Mouse (Mus musculus): ENCODE data around the gene Topbp1.

The Topbp1 gene

DNA sequence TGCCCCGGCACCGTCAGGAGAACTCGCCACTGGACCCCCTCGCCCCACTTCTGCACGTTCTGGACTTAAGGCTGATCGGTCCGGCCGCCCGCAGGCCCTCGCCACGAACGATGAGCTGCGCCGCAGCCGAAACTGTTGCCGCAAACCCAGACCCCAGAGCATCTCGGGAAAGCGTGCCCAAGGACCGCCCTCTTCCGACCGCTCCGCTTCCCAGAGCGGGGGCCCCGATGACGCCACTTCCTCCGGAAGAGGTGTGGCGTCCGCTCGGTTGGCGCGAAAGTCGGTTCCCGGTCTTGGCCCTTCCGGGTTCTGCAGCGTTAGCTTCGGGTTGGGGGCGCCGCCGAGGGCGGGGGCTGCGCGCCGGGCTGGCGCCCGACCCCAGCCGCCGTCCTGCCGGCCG, at the start of gene Topbp1, which contains the start of gene 1300017J02Rik:
Topbp1 (plus strand) TSS at position 289 of the 400 bp plus-strand sequence.
1300017J02Rik (minus strand) TSS at position 156 of the 400 bp plus-strand sequence.
- CTCF ChIA-PET, result interaction anchor here (0.7 to 1.5 kb wide), 5 partner anchors 79 to 97 kb away, joined by 3 to 6 read pairs (median 4); no protein-coding TSS in a partner anchor
- POLR2A ChIA-PET, result interaction anchor here (0.6 to 7.7 kb wide), 59 partner anchors 10 to 679 kb away, joined by 3 to 138 read pairs (median 5); partner anchors contain the start of genes Cdv3 (in 3 of the 4), Gm20425 (in 3 of the 4), Trf (in 3 of the 4) and Anapc13 (in 1 of the 4)

DNA sequence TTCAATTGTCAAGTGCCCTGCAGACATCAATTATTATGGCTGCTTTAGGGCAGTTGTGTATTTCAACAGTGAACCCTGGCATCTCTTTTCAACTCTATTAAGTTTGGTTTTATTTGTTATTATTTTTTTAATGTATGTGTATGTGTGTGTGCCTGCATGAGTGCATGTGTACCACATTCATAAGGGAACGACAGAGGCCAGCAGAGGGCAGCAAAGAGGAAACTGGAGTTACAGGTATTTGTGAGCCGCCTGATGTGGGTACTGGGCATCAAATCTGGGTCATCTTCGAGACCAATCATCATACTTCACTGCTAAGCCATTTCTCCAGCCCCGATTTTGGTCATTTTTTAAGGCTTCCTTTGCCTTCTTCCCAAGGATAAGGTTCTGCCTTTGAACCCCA, 39.2 kb upstream of the Topbp1 start:
- CTCF ChIA-PET, result interaction anchor here in 1 of 4 experiments (1.0 kb wide), 1 partner anchor 13 kb away, joined by 3 read pairs; no protein-coding TSS in a partner anchor

DNA sequence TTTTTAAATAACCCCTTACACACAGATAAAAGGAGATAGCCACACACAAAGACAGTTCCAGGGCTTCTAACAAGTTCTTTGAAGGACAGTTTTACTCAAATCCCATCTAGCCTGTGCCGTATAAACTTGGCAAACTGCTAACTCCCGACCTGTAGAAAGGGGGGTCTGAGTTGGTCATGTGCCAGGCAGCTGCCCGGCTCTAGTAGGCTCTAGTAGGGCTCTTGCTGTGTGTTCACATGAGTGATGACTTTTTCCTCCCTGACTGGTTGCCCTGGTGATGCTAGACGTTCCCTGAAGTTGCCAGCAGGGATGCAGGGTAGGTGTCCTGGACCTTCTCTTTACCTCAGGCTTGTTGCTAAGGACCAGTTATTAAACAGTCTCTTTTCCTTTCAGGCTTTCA, 33.9 kb upstream of the Topbp1 start:
- POLR2A ChIA-PET, result no interaction called here
- CTCF ChIA-PET, result no interaction called here

More for the DNA sequence above, 39.2 kb upstream of the Topbp1 start:
- POLR2A ChIA-PET, result no interaction called here

DNA sequence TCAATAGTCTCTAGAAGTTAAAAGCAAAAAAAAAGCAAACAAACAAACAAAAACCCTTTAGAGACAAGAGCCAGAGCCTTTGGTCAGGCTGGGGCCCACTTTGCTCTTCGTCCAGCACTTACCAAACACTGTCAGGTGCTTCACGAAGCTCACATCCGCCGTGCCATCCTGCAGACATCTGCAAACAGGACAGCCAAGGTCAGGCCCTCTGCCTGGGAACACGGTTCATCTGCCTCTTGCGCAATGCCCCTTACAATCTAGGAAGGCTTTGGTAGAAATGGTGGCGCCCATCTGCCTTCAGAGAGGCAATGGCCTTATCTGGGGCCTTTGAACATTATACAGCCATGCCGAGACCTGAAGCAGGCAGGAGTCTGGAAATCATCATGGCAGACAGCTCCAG, 30.2 kb upstream of the Topbp1 start:
- ChIA-PET POLR2A (no interaction called here), CTCF (no interaction called here)

DNA sequence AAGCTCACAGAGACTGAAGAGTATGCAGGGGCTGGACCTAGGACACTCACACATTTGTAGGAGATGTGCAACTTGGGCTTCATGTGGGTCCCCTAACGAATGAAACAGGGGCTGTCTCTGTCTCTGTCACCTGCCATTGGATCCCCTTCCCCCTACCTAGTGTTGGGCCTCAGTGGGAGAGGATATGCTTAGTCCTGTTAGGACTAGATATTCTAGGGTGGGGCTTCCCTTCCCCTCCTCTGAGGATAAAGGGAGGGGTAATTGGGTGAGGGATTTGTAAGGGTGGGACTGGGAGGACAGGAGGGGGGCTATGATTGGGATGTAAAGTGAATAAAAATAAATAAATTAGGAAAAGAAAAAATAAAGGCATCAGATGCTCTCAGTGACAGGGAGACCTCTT, 29.3 kb upstream of the Topbp1 start:
- ChIA-PET POLR2A (interaction anchor here in 1 of 4 experiments (1.2 kb wide), 1 partner anchor 23 kb away, joined by 3 read pairs; no protein-coding TSS in a partner anchor), CTCF (no interaction called here)

DNA sequence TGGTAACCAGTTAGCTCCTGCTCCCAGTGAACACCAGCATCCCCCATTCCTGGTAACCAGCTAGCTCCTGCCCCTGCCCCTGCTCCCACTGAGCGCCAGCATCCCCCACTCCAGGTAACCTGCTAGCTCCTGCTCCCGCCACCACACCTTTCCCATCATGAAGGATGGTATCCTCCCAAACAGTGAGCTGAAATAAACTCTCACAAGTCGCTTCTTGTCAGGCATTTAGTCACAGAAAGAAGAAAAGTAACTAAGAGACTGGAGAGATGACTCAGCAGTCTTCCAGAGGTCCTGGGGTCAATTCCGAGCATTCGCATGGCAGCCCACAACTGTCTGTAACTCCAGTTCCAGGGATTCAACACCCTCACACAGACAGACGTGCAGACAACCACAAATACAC, 28.1 kb upstream of the Topbp1 start:
- POLR2A ChIA-PET, result interaction anchor here in 3 of 4 experiments (0.5 to 1.1 kb wide), 4 partner anchors 26 to 1029 kb away, joined by 3 to 8 read pairs (median 4); no protein-coding TSS in a partner anchor
- CTCF ChIA-PET, result interaction anchor here in 2 of 4 experiments (0.6 to 0.8 kb wide), 3 partner anchors 17 to 185 kb away, joined by 3 to 5 read pairs (median 3); no protein-coding TSS in a partner anchor

DNA sequence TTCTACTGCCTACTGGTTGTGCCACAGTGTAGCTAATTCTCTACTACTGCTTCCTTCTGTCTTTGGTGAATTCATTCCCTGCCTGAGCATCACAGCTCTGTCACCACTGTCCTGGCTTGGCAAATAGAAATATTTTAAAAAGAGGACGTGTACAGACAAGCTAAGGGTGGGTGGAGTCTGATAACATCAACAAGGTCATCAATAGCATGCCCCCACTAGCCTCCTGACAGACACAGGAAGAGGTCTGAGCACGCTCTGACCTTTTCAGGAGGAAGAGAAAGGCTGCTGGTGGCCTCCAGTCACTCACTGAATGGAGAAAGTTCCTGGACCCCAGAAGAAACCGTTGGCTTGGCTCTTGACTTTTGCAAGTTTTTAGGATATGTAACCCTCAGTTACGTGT, 18.6 kb upstream of the Topbp1 start:
- CTCF ChIA-PET, result interaction anchor here in 1 of 4 experiments (1.5 kb wide), 1 partner anchor 61 kb away, joined by 3 read pairs; no protein-coding TSS in a partner anchor

DNA sequence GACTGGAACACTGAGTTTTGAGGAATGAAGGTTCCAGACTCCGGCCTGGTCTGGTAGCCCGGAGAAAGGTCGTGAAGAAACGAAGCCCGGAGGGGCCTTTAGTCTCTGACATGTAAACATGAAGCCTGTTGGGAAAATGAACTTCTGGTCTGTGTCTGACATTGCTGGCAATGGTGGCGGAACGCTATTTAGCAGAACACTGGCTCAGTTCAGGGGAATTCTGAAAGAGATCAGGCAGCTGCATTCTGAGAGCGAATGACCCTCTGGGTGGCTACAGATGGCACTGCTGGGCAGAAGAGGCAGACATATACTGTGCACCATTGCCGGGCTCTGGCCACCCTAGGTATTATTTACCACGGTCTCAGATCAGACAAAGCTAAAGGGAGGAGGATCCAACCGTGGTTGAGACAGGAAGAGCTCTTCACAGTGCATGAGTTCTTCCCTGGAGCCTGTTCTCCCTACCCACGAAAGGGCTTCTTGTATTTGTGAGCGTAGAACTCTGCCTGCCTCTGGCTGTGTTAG, 18.1 kb upstream of the Topbp1 start:
- ChIA-PET CTCF (interaction anchor here in 1 of 4 experiments (1.0 to 1.5 kb wide), 2 partner anchors 61 to 420 kb away, joined by 3 read pairs; no protein-coding TSS in a partner anchor), POLR2A (interaction anchor here (0.5 to 2.4 kb wide), 14 partner anchors 8 to 296 kb away, joined by 3 to 13 read pairs (median 4); partner anchors contain the start of genes 1300017J02Rik (in 2 of the 4) and Topbp1 (in 2 of the 4))

More for the DNA sequence above, 18.6 kb upstream of the Topbp1 start:
- POLR2A ChIA-PET, result interaction anchor here (0.5 to 2.4 kb wide), 6 partner anchors 8 to 167 kb away, joined by 3 to 13 read pairs (median 6); partner anchors contain the start of genes 1300017J02Rik (in 2 of the 4) and Topbp1 (in 2 of the 4)

DNA sequence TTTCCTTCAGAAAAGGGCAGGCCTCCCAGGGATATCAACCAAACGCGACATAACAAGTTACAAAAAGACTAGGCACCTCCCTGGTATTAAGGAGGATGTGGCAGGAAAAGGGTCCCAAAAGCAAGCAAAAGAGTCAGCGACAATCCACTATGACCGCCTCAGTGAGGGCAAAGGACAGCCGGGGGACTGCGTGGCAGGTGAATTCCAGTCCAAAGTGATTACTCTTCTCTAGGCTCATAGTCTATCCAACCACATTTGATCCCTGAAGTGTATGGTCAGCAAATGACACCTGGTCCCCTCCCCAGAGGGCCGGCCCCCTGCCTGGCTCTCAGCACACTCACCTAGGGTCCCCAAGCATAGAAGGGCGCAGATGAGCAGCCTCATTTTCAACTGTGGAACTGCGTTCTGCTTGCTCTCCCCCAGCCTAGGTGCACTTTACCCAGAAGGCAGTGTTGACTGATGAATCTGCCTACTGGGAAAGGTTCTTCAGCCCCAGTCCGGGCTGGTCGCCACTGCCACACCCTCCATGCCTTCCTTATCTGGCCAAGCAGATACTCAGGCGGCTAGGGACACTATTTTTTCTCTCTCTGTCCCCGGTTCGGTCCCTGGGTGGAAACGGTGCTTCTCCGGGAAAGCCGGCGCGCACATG, 17.1 kb upstream of the Topbp1 start:
- POLR2A ChIA-PET, result interaction anchor here in 3 of 4 experiments (0.7 to 1.5 kb wide), 7 partner anchors 14 to 167 kb away, joined by 3 to 8 read pairs (median 3); partner anchors contain the start of genes 1300017J02Rik (in 2 of the 3) and Topbp1 (in 2 of the 3)
- CTCF ChIA-PET, result interaction anchor here in 1 of 4 experiments (1.2 to 1.3 kb wide), 2 partner anchors 15 to 80 kb away, joined by 4 to 5 read pairs; no protein-coding TSS in a partner anchor

DNA sequence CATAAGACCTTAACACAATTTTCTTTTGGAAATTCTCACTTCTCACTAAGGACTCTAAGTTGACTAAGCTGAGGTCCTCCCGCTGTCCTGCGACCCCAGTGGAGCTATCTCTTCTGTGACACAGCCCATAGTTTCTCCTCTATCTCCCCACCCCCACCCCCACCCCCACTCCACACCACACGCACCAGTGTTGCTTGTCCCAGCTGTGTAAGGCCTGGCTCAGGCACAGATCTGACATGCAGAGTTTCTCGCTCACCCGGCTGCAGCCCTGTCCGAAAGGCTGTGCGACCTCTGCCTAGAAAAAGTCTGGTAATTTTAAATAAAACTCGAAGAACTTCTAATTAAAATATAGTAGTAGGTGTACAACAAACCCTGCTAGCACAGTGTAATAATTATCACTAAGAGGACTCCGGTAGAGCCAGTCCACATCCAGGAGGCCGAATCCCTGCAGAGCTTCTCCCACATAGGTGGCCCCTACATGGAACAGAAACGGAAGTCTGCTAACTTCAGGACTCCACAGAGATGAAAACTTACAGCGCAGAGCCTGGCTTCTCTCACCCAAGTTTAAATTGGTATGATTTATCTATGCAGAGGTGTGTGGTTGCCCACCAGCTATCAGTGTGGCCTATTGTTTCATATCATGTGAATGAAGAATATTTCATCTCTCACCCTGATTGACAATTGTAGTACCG, 16.4 kb upstream of the Topbp1 start:
- CTCF ChIA-PET, result interaction anchor here in 2 of 4 experiments (0.6 to 1.3 kb wide), 3 partner anchors 14 to 81 kb away, joined by 4 to 7 read pairs (median 5); no protein-coding TSS in a partner anchor
- POLR2A ChIA-PET, result interaction anchor here in 3 of 4 experiments (0.5 to 1.5 kb wide), 8 partner anchors 14 to 168 kb away, joined by 3 to 8 read pairs (median 4); partner anchors contain the start of genes 1300017J02Rik (in 2 of the 3) and Topbp1 (in 2 of the 3)

DNA sequence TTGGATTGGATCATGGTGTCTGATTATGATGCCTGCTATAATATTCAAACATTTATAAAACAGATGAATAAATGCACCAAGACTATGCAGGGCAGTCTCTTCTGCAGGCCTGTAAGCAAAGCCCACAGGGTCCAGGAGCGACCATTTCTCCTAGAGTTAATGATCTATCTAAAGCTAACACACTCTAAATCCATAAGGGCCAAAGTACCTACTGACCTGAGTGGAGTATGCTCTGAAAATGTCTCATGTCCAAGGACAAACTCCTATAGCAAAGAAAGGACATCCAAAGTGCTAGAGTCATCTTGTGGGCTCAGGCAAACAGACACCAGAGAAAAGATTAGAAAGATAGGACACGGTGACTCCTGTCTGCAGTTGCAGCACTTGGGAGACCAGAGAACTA, 10.5 kb upstream of the Topbp1 start:
- ChIA-PET POLR2A (interaction anchor here in 2 of 4 experiments (0.6 to 0.7 kb wide), 2 partner anchors 69 to 693 kb away, joined by 3 to 4 read pairs; no protein-coding TSS in a partner anchor), CTCF (no interaction called here)

DNA sequence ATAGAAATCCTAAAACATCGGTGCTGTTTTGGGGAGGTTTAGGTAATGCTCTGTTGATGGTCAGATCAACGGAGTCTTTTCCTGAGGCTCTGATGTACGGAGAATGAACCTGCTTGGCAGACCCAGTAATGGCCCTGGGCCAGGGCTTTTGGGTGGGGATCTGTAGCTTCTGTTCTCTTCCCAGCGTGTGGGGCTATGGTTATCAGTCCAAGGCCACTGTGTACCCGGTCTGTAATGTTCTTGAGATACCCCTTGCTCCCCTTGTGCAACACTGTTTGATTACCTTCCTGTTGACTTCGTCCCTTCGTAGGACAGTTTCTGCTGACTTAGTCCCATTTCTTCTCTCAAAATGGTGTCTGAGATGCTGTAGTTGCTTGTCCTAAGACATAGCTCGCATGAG, 3.9 kb upstream of the Topbp1 start:
- CTCF ChIA-PET, result interaction anchor here in 2 of 4 experiments (0.6 to 3.0 kb wide), 2 partner anchors 93 to 259 kb away, joined by 3 to 20 read pairs; no protein-coding TSS in a partner anchor
- POLR2A ChIA-PET, result no interaction called here

DNA sequence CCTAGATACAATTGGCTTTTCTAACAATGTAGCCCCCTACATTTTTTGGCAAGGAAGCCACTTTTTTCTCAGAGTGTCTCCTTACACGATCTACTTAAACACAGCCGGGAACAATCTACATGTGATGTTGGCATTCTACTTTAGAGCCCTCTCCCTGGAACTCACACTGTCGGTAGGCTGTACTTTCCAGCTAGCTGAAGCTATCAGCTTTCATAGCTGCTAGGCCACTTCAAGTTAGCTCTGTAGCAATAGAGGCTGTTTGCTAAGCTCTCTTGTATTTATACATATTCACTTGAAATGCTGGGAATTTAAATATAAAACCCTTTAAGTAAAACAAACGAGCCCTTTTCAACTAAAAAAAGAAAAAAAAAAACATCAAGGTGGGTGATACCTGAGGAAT, 2.8 kb upstream of the Topbp1 start:
- CTCF ChIA-PET, result interaction anchor here (0.5 to 3.0 kb wide), 35 partner anchors 9 to 665 kb away, joined by 3 to 23 read pairs (median 5); partner anchors contain the start of genes Gm20425 (in 2 of the 4) and Trf (in 2 of the 4)

DNA sequence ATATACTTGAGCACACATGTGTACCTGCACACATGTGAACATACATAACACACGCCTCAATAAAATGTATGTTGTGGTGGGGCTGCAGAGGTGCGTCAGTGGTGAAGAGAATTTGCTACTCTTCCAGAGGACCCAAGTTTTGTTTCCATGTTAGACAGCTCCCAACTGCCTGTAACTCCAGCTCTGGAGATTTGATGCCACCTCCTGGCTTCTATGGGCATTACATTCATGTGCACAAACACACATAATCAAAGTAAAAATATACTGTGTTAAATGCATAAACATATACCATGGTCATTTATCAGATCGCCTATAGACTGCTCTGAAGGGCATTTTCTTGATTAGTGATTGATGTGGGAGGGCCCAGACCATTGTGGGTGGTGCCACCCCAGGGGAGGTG, 2.3 kb upstream of the Topbp1 start:
- ChIA-PET POLR2A (interaction anchor here in 3 of 4 experiments (0.5 to 2.2 kb wide), 20 partner anchors 9 to 699 kb away, joined by 3 to 7 read pairs (median 3); partner anchors contain the start of genes Gm20425 (in 1 of the 3), Nphp3 (in 1 of the 3) and Trf (in 1 of the 3)), CTCF (interaction anchor here (0.5 to 3.0 kb wide), 34 partner anchors 9 to 666 kb away, joined by 3 to 23 read pairs (median 4); partner anchors contain the start of genes Gm20425 (in 2 of the 4) and Trf (in 2 of the 4))

More for the DNA sequence above, 2.8 kb upstream of the Topbp1 start:
- POLR2A ChIA-PET, result interaction anchor here in 3 of 4 experiments (0.5 to 2.2 kb wide), 17 partner anchors 9 to 700 kb away, joined by 3 to 7 read pairs (median 3); partner anchors contain the start of genes Gm20425 (in 1 of the 3), Nphp3 (in 1 of the 3) and Trf (in 1 of the 3)

DNA sequence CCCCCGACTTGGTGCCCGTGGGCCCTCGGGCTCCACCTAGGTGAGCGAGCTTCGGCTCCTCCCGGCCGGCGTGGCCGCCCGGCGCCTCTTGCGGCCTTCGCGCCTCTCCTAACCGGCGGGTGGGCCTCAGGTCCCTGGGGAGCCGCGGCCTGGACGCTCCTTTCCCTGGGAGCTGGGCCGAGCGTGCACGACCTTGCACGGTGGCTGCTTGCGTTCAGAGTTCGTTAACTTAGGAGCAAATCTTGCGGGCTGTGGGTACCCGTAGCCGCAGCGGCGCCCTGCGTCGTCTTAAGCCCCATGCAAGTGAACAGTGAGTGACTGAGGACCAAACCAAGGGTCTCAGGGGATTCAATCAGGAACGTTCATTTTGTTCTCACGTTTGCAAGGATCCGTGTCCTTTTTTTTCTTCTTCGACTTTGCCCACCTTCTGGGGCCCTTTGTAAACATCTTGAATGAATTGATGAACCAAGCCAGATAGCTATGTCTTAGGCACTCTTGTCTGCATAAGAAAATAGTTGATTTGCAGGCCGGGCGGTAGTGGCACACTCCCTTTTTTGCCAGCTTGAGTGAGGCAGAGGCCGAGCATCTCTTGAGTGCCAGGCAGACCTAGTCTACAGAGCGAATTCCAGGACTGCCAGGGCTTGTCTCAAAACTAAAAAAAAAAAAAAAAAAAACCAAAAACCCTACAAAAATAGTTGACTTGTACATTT, 472 bp downstream of the Topbp1 start:
- ChIA-PET CTCF (interaction anchor here (0.7 to 1.5 kb wide), 6 partner anchors 46 to 98 kb away, joined by 3 to 9 read pairs (median 4); no protein-coding TSS in a partner anchor), POLR2A (interaction anchor here (0.6 to 7.7 kb wide), 78 partner anchors 10 to 684 kb away, joined by 3 to 138 read pairs (median 4); partner anchors contain the start of genes Cdv3 (in 3 of the 4), Gm20425 (in 3 of the 4), Trf (in 3 of the 4) and Anapc13 (in 1 of the 4))

DNA sequence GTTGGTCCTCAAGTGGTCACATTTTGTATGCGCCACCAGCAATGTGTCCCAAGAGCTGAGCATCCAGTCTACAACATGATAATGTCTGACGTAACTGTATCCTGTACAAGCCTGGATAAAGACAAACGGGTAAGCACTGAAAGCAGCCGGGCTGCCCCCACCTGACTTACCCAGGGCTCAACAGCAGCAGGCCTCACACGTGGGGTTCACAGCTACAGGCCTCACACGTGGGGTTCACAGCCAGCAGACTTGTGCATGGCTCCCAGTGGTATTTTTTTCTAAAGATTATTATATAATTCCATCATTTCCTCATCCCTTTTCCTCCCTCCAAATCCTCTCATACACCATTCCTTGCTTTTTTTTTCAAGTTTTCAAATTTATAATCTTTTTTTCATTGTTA, 4.8 kb downstream of the Topbp1 start:
- POLR2A ChIA-PET, result interaction anchor here in 3 of 4 experiments (0.5 to 7.7 kb wide), 19 partner anchors 11 to 506 kb away, joined by 3 to 138 read pairs (median 3); no protein-coding TSS in a partner anchor
- CTCF ChIA-PET, result interaction anchor here in 1 of 4 experiments (0.9 kb wide), 1 partner anchor 11 kb away, joined by 4 read pairs; no protein-coding TSS in a partner anchor

DNA sequence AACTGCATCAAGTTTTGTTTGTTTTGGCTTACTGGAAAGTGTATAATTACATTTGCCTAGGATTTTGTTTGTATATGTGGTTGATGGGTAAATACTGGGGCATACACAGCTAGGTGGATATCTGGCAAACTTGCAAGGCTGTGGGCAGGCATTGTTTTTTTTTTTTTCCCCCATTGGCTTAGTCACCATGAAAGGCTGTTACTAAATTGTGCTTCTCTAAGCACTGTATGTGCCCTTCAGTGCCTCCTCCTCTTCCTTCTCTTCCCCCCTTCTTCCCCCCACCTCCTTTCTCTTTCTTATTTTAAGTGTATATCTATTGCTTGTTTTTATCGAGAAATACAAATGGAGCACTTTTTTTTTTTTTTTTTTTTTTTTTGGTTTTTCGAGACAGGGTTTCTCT, 19.7 kb downstream of the Topbp1 start:
- POLR2A ChIA-PET, result interaction anchor here in 2 of 4 experiments (1.0 to 10.6 kb wide), 5 partner anchors 8 to 34 kb away, joined by 3 to 138 read pairs (median 4); partner anchors contain the start of genes 1300017J02Rik (in 1 of the 2) and Topbp1 (in 1 of the 2)
- CTCF ChIA-PET, result no interaction called here

Data from embryonic stem cell, embryonic (primary cell).